Mouse (Mus musculus) limb, embryonic 12.5 days (tissue): ENCODE data around the gene Dbh. TPM values are rescaled to one million over a fixed set of nuclear protein-coding genes. Genes with fewer than 3 reads are reported as not detected.
A peak's percentile ranks its signal among the peaks of the same experiment; 100 is the strongest.

Source experiments
- ATAC-seq: fragments of 200-750 bp; cut with Nextera tagmentation; 2 replicates; pipeline ENCODE4 v1.8.0; 2017; ENCODE audit warnings: low read depth, moderate TSS enrichment; ENCODE audit not compliant: insufficient number of reproducible peaks, insufficient read depth, low FRiP score, low TSS enrichment
- H3K27ac ChIP-seq: fragments of 300-500 bp; sonication (generic); 2 replicates; pipeline ENCODE4 v1.5.1; 2016; ENCODE audit warnings: mild to moderate bottlenecking, moderate library complexity
- H3K27me3 ChIP-seq: fragments of 300-500 bp; sonication (generic); 2 replicates; pipeline ENCODE4 v1.6.1; 2016; ENCODE audit warnings: mild to moderate bottlenecking, moderate library complexity
- H3K36me3 ChIP-seq: fragments of 300-500 bp; sonication (generic); 2 replicates; pipeline ENCODE4 v1.6.1; 2016; ENCODE audit warnings: mild to moderate bottlenecking, moderate library complexity
- H3K4me1 ChIP-seq: fragments of 300-500 bp; sonication (generic); replicated peaks from 2 replicates; pipeline ENCODE4 v1.6.1; 2016
- H3K4me2 ChIP-seq: fragments of 300-500 bp; sonication (generic); 2 replicates; pipeline ENCODE4 v1.6.1; 2016; ENCODE audit warnings: mild to moderate bottlenecking, moderate library complexity
- H3K4me3 ChIP-seq: fragments of 300-500 bp; sonication (generic); replicated peaks from 2 replicates; pipeline ENCODE4 v1.5.1; 2016; ENCODE audit warnings: mild to moderate bottlenecking
- H3K9ac ChIP-seq: fragments of 300-500 bp; sonication (generic); replicated peaks from 2 replicates; pipeline ENCODE4 v1.6.1; 2016; ENCODE audit warnings: mild to moderate bottlenecking, moderate library complexity
- H3K9me3 ChIP-seq: fragments of 300-500 bp; sonication (generic); 2 replicates; pipeline ENCODE4 v1.6.1; 2016; ENCODE audit warnings: mild to moderate bottlenecking, moderate library complexity
- WGBS: fragments of 180-500 bp; shearing (Covaris S2); methylation state at CpG from one replicate; pipeline ENCODE4 v1.1.7; 2016; 5-methylcytosine and 5-hydroxymethylcytosine counted together
- polyA plus RNA-seq: library from polyadenylated mRNA; unstranded; fragments of >200 nt; fragmentation: Nextera tagmentation; extraction: Ambion mirVana; gene quantifications from 2 replicates; pipeline ENCODE4 v1.2.1, GENCODE M21; 2016

The Dbh gene
- polyA plus RNA-seq, 1 experiment from 2014 or later = 0.25 TPM

DNA sequence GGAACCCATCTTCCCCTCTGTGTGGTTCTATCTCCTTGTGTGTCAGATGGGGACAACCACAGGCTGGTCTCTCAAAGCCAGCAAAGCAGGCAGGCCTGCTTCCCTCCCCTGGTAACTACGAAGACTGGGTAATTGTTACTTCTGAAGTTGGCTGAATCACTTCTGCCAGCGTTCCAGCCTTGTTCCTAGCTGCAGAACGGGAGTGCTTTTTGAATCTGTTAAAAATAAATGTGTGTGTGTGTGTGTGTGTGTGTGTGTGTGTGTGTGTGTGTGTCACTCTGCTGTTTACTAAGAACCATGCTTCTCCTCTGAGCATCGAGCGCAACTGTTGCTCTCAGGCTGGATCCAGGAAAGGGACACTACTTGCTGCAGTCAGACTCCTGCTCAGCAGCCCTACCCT is 1.2 kb upstream of the Dbh start:
- Histone ChIP-seq H3K4me3 (no peak overlapping the region), H3K27me3 (no peaks in the 10 kb centered on the region), H3K9ac (no peak overlapping the region), H3K27ac (0 out of 2 replicates have a peak overlapping the region, but pooled peaks have one; percentile 1), H3K9me3 (no peaks in the 10 kb centered on the region), H3K4me2 (no peak overlapping the region), H3K4me1 (peaks cover 31% of the 10 kb centered on the region), H3K36me3 (no peaks in the 10 kb centered on the region)
- no peak for ATAC-seq
- WGBS = 78% methylated on average over 5 of the region's 5 CpGs

DNA sequence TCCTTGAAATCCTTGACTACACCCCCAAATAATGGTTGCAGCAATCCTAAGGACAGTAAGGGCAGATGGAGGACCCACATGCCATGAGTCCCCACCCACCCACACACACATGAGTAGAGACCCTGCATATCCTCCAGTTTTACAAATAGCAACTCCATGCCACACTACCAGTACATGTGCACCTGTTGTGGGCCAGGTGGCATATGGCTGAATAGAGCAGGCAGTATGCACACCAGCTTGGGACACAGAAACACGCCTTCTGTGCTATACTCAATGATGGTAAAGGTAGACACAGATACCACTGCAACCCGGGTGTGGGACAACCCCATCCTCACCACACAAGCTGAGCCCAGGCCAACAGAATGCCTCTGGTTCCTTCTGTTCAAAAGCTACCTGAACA is 1.0 kb downstream of the Dbh start:
- Histone ChIP-seq H3K9me3 (no peaks in the 10 kb centered on the region), H3K36me3 (no peaks in the 10 kb centered on the region), H3K4me1 (peaks cover 25% of the 10 kb centered on the region), H3K27ac (no peak overlapping the region), H3K27me3 (no peaks in the 10 kb centered on the region), H3K9ac (no peak overlapping the region), H3K4me3 (no peak overlapping the region), H3K4me2 (no peak overlapping the region)
- WGBS = 79% methylated on average over 2 of the region's 2 CpGs
- no peak for ATAC-seq

DNA sequence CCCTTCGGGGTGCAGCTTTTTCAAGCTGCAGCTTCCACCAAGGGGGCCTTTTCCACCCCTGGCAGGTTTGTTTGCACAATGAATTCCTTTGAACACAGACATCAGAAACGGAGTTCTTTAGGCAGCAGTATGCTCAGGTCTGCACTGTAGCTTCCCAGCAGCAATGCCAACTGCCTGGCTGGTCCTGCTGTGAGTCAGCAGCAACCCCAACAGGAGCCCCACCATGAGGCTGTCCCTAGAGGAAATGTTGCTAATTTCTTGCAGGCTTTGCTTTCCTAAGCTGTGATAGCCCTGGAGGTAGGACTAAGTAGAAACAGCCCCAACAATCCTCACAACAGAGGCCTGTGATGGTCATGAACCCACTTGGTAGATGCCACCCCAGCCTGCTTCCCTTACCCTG is 2.0 kb downstream of the Dbh start:
- no peak overlapping the region for H3K4me3 ChIP-seq
- no peaks in the 10 kb centered on the region for H3K36me3 ChIP-seq
- peaks cover 25% of the 10 kb centered on the region for H3K4me1 ChIP-seq
- H3K4me2 ChIP-seq = no peak overlapping the region
- no peak overlapping the region for H3K9ac ChIP-seq
- WGBS = 19% methylated on average over 2 of the region's 2 CpGs
- H3K9me3 ChIP-seq = no peaks in the 10 kb centered on the region; the same call in 1 of the 2 replicates
- ATAC-seq = no peak
- peak overlapping the region; percentile 66; the same call in 1 of the 2 replicates for H3K27ac ChIP-seq
- no peaks in the 10 kb centered on the region for H3K27me3 ChIP-seq

DNA sequence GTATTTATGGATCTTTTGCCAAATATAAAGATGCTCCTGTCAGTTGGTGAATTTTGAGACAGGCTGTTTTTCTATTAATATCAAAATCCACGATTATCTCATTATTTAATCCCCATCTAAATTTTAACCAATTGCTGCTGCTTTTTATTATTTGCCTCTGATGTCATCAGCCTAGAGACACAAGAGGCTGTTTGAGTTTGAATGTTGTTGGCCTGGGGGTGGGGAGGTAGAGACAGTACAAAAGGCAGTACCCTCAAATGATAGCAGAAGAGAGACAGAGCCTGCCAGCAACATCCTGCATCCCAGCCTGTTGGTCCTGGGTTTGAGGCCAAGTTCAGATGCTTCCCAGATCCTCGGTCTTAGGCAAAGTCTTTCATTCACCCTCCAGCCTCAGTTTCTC is 9.2 kb downstream of the Dbh start:
- ATAC-seq = no peak
- Histone ChIP-seq H3K27ac (no peak overlapping the region), H3K9me3 (no peaks in the 10 kb centered on the region; the same call in 1 of the 2 replicates), H3K4me3 (no peak overlapping the region), H3K4me2 (no peak overlapping the region), H3K4me1 (peaks cover 5% of the 10 kb centered on the region), H3K36me3 (no peaks in the 10 kb centered on the region), H3K27me3 (no peaks in the 10 kb centered on the region), H3K9ac (no peak overlapping the region)
- WGBS = 79% methylated on average over 2 of the region's 2 CpGs

DNA sequence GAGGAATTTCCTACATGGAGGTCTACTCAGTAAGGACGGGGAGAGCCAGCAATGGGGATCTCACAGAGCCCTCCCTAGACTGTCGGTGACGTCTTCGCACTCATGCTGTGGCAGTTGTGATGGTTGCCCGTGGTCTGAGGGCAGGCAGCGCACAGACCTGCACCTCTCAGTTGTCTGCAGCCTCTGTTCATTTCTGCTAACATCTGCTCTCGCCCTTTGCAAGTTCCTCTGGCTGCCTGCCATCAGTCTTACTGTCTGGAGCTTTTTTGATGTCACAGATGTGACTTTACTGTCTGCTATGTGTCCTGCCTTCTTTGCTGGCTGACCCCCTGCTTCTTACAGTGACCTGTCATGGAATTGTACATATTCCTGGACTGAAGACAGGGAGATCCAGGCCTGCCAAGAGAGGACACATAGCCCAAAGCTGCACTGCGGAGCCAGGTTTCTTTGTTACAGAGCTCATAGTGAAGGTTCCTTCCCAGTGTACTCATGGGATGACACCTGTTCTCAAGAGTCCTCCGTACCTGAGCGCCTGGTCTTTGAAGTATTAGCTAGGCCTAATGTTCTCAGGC is 10.7 kb downstream of the Dbh start:
- Histone ChIP-seq H3K27me3 (no peaks in the 10 kb centered on the region), H3K36me3 (no peaks in the 10 kb centered on the region), H3K27ac (no peak overlapping the region; the same call in 1 of the 2 replicates), H3K4me1 (peaks cover 5% of the 10 kb centered on the region), H3K4me3 (no peak overlapping the region), H3K4me2 (no peak overlapping the region), H3K9ac (no peak overlapping the region), H3K9me3 (no peaks in the 10 kb centered on the region; the same call in 1 of the 2 replicates)
- ATAC-seq = no peak
- 71% methylated on average over 10 of the region's 10 CpGs for WGBS

DNA sequence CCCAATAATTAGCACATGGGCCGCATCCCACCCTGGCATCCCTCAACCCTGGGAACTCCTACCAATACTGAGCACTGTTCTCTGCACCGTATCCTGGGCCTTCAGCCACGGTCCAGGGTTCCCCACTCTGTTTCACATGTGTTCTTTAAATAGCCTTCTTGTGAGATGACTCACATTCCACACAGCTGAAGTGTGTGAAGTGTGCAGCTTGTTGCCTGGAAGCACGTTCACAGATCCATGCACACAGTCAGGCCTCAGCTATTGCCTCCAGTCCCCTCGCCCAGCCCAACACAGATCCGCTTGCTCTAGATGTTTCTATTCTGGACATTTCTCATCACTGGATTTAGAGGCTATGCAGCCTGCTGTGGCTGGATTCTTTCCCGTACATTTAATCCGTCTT is 14.1 kb downstream of the Dbh start:
- 71% methylated on average over 8 of the region's 8 CpGs for WGBS
- no peaks in the 10 kb centered on the region for H3K9me3 ChIP-seq
- H3K9ac ChIP-seq = no peak overlapping the region
- no peaks in the 10 kb centered on the region for H3K27me3 ChIP-seq
- no peak for ATAC-seq
- H3K4me3 ChIP-seq = no peak overlapping the region
- peaks cover 12% of the 10 kb centered on the region for H3K4me1 ChIP-seq
- H3K27ac ChIP-seq = no peak overlapping the region
- H3K4me2 ChIP-seq = no peak overlapping the region
- H3K36me3 ChIP-seq = no peaks in the 10 kb centered on the region

DNA sequence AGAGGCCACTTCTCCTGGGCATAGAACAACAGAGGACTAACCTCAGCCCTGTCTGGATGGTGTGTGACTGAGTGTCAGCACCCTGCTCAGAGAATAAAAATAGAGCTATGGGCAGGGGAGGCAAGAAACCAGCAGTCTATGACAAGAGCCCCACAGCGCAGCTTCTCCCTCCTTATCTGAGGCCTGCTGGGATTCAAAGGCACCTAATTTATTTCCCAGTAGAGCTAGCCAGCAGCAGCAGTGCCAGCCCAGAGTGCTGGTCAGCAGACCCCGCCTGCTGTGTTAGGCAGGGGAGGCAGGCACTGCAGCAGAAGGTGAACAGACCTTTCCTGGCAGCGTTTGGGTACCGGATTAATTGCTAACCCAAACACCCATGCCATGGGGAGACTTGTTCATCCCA is 16.9 kb downstream of the Dbh start:
- Histone ChIP-seq H3K4me3 (no peak overlapping the region), H3K4me2 (no peak overlapping the region), H3K36me3 (no peaks in the 10 kb centered on the region), H3K27me3 (no peaks in the 10 kb centered on the region), H3K4me1 (peaks cover 7% of the 10 kb centered on the region), H3K27ac (no peak overlapping the region), H3K9ac (no peak overlapping the region), H3K9me3 (no peaks in the 10 kb centered on the region)
- 39% methylated on average over 4 of the region's 4 CpGs for WGBS
- no peak for ATAC-seq

DNA sequence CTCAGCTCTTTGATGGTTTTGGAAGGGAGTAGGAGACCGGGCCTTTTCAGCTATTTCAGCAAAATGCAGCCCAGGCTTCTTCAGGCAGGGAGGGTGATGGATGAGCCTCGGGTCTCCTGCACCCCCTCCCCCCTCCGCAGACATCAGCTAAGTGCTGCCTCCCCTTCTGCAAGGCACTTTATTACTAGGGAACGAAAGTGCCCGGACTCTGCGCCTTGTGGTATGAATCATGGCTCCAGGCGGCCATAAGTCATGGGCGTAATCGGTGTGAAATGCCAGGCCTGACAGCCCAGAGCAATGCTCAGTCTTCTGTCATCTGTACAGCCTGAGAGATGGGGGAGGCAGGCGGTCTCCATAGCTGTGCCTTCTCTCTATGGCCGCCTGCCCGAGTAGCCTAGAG is 18.7 kb downstream of the Dbh start:
- no peaks in the 10 kb centered on the region for H3K9me3 ChIP-seq
- no peak overlapping the region for H3K27ac ChIP-seq
- whole genome bisulfite sequencing = 33% methylated on average over 12 of the region's 12 CpGs
- H3K36me3 ChIP-seq = no peaks in the 10 kb centered on the region
- no peak for ATAC-seq
- H3K4me1 ChIP-seq = peaks cover 21% of the 10 kb centered on the region
- no peak overlapping the region for H3K4me3 ChIP-seq
- no peak overlapping the region for H3K4me2 ChIP-seq
- no peak overlapping the region for H3K9ac ChIP-seq
- no peaks in the 10 kb centered on the region for H3K27me3 ChIP-seq

DNA sequence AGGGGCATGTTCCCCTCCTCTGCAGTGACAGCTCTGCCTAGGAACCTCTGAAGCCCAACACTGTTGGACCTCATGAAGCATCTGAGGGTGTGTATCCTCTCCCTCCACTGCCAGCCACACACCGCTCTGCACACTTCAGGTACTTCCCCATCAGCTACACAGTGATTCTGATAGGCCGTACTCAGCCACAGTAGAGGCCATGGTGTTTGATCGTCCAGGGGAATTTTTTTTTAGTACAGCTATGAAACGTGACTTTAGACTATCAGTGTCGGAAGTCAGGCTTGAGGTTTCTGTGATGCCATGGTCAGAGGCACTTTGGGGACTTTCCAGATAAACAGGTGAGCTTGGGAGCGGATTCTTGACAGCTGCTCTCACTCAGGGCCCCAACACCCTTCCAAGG is 22.5 kb downstream of the Dbh start:
- Histone ChIP-seq H3K27me3 (no peaks in the 10 kb centered on the region), H3K4me3 (no peak overlapping the region)
- 74% methylated on average over 6 of the region's 6 CpGs for WGBS

DNA sequence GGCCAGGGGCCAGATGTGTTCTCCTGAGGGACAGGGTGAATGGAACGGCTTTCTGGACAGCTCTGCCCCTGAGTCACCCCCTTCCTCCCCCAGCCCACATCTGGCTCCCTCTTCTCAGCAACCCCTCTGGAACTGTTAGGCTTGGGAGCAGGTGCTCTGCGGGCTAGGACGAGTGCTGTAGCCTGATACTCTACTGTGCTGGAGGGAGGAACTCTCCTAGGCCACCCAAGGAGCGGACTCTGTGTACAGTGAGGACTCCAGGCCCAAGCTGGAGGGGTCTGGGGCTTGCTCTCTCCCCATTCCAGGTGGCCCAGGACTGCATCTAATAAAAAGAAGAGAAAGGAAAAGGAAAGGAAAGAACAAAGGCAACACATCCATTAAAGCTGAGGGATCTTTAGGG is 25.0 kb downstream of the Dbh start:
- Histone ChIP-seq H3K4me1 (peaks cover 36% of the 10 kb centered on the region), H3K27me3 (no peaks in the 10 kb centered on the region), H3K9me3 (no peaks in the 10 kb centered on the region), H3K4me2 (no peak overlapping the region), H3K36me3 (no peaks in the 10 kb centered on the region), H3K4me3 (no peak overlapping the region), H3K27ac (0 out of 2 replicates have a peak overlapping the region, but pooled peaks have one; percentile 29), H3K9ac (no peak overlapping the region)
- peak; percentile 80 for ATAC-seq
- WGBS = 23% methylated on average over 4 of the region's 4 CpGs

More for the DNA sequence above, 22.5 kb downstream of the Dbh start:
- Histone ChIP-seq H3K4me2 (no peak overlapping the region), H3K27ac (no peak overlapping the region), H3K36me3 (no peaks in the 10 kb centered on the region), H3K9ac (no peak overlapping the region), H3K9me3 (no peaks in the 10 kb centered on the region), H3K4me1 (peaks cover 42% of the 10 kb centered on the region)
- ATAC-seq = no peak

DNA sequence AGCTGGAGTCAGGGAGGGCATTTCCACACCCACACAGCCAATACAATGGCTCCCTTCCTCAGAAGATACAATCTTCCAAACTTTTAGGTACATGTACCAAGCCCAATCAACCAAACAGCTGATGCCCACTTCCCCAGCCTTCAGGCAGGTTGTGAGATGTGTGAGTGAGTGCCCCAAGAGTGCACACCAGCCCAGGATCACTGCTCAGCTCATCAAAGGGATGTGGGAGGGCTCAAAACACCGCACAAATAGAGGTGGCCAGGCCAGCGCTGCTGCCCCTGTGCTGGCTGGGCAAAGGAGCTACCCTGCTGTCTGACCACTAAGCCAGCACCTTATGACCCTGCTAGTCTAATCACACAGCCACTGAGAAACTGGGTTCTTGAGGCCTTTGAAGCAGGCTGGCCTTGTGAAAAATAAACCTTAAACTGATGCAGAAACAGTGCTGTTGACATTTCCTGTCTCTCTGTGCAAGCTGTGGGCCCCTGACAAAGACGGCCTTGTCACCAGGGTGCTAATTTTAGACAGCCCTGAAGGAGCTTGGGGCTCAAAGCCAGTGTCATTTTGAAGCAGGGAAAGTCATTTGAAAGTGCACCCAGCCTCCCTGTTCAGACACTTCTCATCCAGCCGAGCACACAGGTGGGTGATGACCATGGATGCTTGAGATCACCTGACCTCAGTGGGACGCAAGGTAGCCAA is 33.7 kb downstream of the Dbh start:
- H3K9ac ChIP-seq = no peak overlapping the region
- 40% methylated on average over 5 of the region's 5 CpGs for WGBS

DNA sequence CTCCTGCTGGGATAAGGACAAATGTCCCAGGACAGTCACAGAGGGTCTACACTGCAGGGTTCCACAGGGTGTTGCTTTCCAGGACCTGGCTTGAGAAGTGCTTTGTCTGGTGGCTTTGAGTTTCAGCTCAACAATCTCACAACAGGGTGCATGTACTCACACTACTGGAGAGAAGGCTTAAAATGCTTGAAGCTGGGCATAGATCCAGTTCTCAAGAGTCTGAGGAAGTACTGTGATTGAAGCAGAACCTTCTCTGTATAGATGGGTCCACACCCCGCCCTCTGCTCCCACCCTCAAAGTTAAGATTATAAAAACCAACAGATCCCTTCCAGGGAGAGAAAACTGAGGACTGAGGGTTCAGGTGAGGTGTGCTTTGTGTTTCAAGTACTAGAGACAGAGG is 35.6 kb downstream of the Dbh start:
- Histone ChIP-seq H3K9me3 (no peaks in the 10 kb centered on the region), H3K4me2 (no peak overlapping the region)
- 77% methylated on average over 1 of the region's 1 CpGs for WGBS

More for the DNA sequence above, 33.7 kb downstream of the Dbh start:
- Histone ChIP-seq H3K27ac (peak overlapping the region; percentile 66), H3K4me1 (peaks cover 11% of the 10 kb centered on the region; the same call in 1 of the 2 replicates), H3K4me3 (no peak overlapping the region), H3K36me3 (no peaks in the 10 kb centered on the region), H3K4me2 (no peak overlapping the region), H3K9me3 (no peaks in the 10 kb centered on the region), H3K27me3 (no peaks in the 10 kb centered on the region)
- no peak for ATAC-seq

More for the DNA sequence above, 35.6 kb downstream of the Dbh start:
- Histone ChIP-seq H3K9ac (no peak overlapping the region), H3K4me1 (peaks cover 11% of the 10 kb centered on the region), H3K27me3 (no peaks in the 10 kb centered on the region), H3K27ac (no peak overlapping the region), H3K4me3 (no peak overlapping the region), H3K36me3 (no peaks in the 10 kb centered on the region)
- no peak for ATAC-seq
